Mouse (Mus musculus): ENCODE measurements around the gene Ccno. TPM values are rescaled to one million over a fixed set of nuclear protein-coding genes. Genes with fewer than 3 reads are reported as not detected.
A peak's percentile ranks its signal among the peaks of the same experiment; 100 is the strongest.
"Not testable (repeated sequence)": the region's sequence is repeated elsewhere in the genome, so short reads cannot be mapped to it uniquely, and the experiment has no call there.

The Ccno gene
- polyA plus RNA-seq, 1 experiment: not detected

- H3K4me1 ChIP-seq (ENCODE audit: control insufficient read depth): peaks cover 9% of the 10 kb centered on the region
- peaks cover 83% of the 10 kb centered on the region for H3K27me3 ChIP-seq (ENCODE audit: control insufficient read depth)
- H3K9me3 ChIP-seq (ENCODE audit: control insufficient read depth, low read length): peaks cover 7% of the 10 kb centered on the region; the same call in 1 of the 2 replicates
- H3K4me3 ChIP-seq (replicated peaks): no peak overlapping the region
- H3K36me3 ChIP-seq (ENCODE audit: control insufficient read depth): no peaks in the 10 kb centered on the region
- no peak for TF ChIP-seq TAL1 (IDR thresholded peaks at IDR 0.05; ENCODE audit: low read length)
- TF ChIP-seq GATA1 (IDR thresholded peaks at IDR 0.05; ENCODE audit: low read length): no peak
Measured at GRCm38 (mm10) chr13:112997369-112997768, 9.8 kb downstream of the Ccno start.

GRCm38 (mm10) chr13:112998427-112999201 is 11.0 kb downstream of the Ccno start:
- no peak for TF ChIP-seq GATA1 (IDR thresholded peaks at IDR 0.05; ENCODE audit: low read length)
- no peak for TF ChIP-seq TAL1 (IDR thresholded peaks at IDR 0.05; ENCODE audit: low read length)
- H3K4me3 ChIP-seq (replicated peaks): no peak overlapping the region
- H3K9me3 ChIP-seq (ENCODE audit: control insufficient read depth, low read length): peaks cover 6% of the 10 kb centered on the region; the same call in 1 of the 2 replicates
- peaks cover 6% of the 10 kb centered on the region for H3K4me1 ChIP-seq (ENCODE audit: control insufficient read depth)
- H3K36me3 ChIP-seq (ENCODE audit: control insufficient read depth): no peaks in the 10 kb centered on the region
- H3K27me3 ChIP-seq (ENCODE audit: control insufficient read depth): peaks cover 70% of the 10 kb centered on the region

GRCm38 (mm10) chr13:113000090-113000489 is 12.5 kb downstream of the Ccno start:
- no peak for TF ChIP-seq GATA1 (IDR thresholded peaks at IDR 0.05; ENCODE audit: low read length)
- TF ChIP-seq TAL1 (IDR thresholded peaks at IDR 0.05; ENCODE audit: low read length): no peak
- no peaks in the 10 kb centered on the region for H3K36me3 ChIP-seq (ENCODE audit: control insufficient read depth)
- no peaks in the 10 kb centered on the region for H3K4me1 ChIP-seq (ENCODE audit: control insufficient read depth)
- H3K4me3 ChIP-seq (replicated peaks): no peak overlapping the region
- no peaks in the 10 kb centered on the region for H3K9me3 ChIP-seq (ENCODE audit: control insufficient read depth, low read length)
- H3K27me3 ChIP-seq (ENCODE audit: control insufficient read depth): peaks cover 56% of the 10 kb centered on the region

- no peaks in the 10 kb centered on the region for H3K9me3 ChIP-seq (ENCODE audit: control insufficient read depth, low read length)
- no peak for TF ChIP-seq TAL1 (IDR thresholded peaks at IDR 0.05; ENCODE audit: low read length)
- TF ChIP-seq GATA1 (IDR thresholded peaks at IDR 0.05; ENCODE audit: low read length): no peak
- no peaks in the 10 kb centered on the region for H3K4me1 ChIP-seq (ENCODE audit: control insufficient read depth)
- H3K36me3 ChIP-seq (ENCODE audit: control insufficient read depth): no peaks in the 10 kb centered on the region
- peaks cover 50% of the 10 kb centered on the region for H3K27me3 ChIP-seq (ENCODE audit: control insufficient read depth)
- H3K4me3 ChIP-seq (replicated peaks): no peak overlapping the region
Measured at GRCm38 (mm10) chr13:113000576-113001318, 13.1 kb downstream of the Ccno start.

- Histone ChIP-seq H3K27me3 (ENCODE audit: control insufficient read depth) (peaks cover 3% of the 10 kb centered on the region), H3K4me1 (ENCODE audit: control insufficient read depth) (peaks cover 3% of the 10 kb centered on the region), H3K4me3 (replicated peaks) (no peak overlapping the region), H3K9me3 (ENCODE audit: control insufficient read depth, low read length) (no peaks in the 10 kb centered on the region), H3K36me3 (ENCODE audit: control insufficient read depth) (no peaks in the 10 kb centered on the region)
- TF ChIP-seq GATA1 (IDR thresholded peaks at IDR 0.05; ENCODE audit: low read length): no peak
- no peak for TF ChIP-seq TAL1 (IDR thresholded peaks at IDR 0.05; ENCODE audit: low read length)
Measured at GRCm38 (mm10) chr13:113012683-113013082, 25.1 kb downstream of the Ccno start.

GRCm38 (mm10) chr13:113013174-113013953 is 25.8 kb downstream of the Ccno start:
- H3K9me3 ChIP-seq (ENCODE audit: control insufficient read depth, low read length); H3K4me1 ChIP-seq (ENCODE audit: control insufficient read depth): not testable (repeated sequence)
- peak overlapping the region; percentile 52 for H3K4me3 ChIP-seq (replicated peaks)

GRCm38 (mm10) chr13:113021521-113021920 is 33.9 kb downstream of the Ccno start:
- Histone ChIP-seq H3K9me3 (ENCODE audit: control insufficient read depth, low read length) (no peaks in the 10 kb centered on the region), H3K27me3 (ENCODE audit: control insufficient read depth) (peaks cover 13% of the 10 kb centered on the region), H3K4me3 (replicated peaks) (no peak overlapping the region), H3K36me3 (ENCODE audit: control insufficient read depth) (no peaks in the 10 kb centered on the region), H3K4me1 (ENCODE audit: control insufficient read depth) (peaks cover 2% of the 10 kb centered on the region)
- TF ChIP-seq GATA1 (IDR thresholded peaks at IDR 0.05; ENCODE audit: low read length) (no peak), TAL1 (IDR thresholded peaks at IDR 0.05; ENCODE audit: low read length) (no peak)

More at GRCm38 (mm10) chr13:113013174-113013953, 25.8 kb downstream of the Ccno start:
- not testable (repeated sequence) for H3K27me3 ChIP-seq (ENCODE audit: control insufficient read depth); H3K36me3 ChIP-seq (ENCODE audit: control insufficient read depth)

- Histone ChIP-seq H3K36me3 (ENCODE audit: control insufficient read depth) (no peaks in the 10 kb centered on the region), H3K4me1 (ENCODE audit: control insufficient read depth) (peaks cover 2% of the 10 kb centered on the region), H3K4me3 (replicated peaks) (no peak overlapping the region), H3K27me3 (ENCODE audit: control insufficient read depth) (peaks cover 16% of the 10 kb centered on the region), H3K9me3 (ENCODE audit: control insufficient read depth, low read length) (no peaks in the 10 kb centered on the region)
- TF ChIP-seq TAL1 (IDR thresholded peaks at IDR 0.05; ENCODE audit: low read length): no peak
- TF ChIP-seq GATA1 (IDR thresholded peaks at IDR 0.05; ENCODE audit: low read length): no peak
Measured at GRCm38 (mm10) chr13:113022467-113022866, 34.9 kb downstream of the Ccno start.

All from erythroblast, embryonic 14.5 days (primary cell).